Mouse (Mus musculus): Measurements from ENCODE around the gene Mxi1. TPM values are rescaled to one million over a fixed set of nuclear protein-coding genes. Genes with fewer than 3 reads are reported as not detected.

The Mxi1 gene
- total RNA-seq, 4 experiments from 2014 or later, result 81.4 to 89.0 (median 87.7) TPM

- DNase-seq (ENCODE audit: low spot score in 2 of 2), result no peak
Measured at GRCm38 (mm10) chr19:53422358-53423308, 112.3 kb downstream of the Mxi1 start.

- no peak for DNase-seq (ENCODE audit: low spot score in 2 of 2)
Measured at GRCm38 (mm10) chr19:53423341-53423753, 113.0 kb downstream of the Mxi1 start.

GRCm38 (mm10) chr19:53423816-53424465, 113.6 kb downstream of the Mxi1 start:
- no peak for DNase-seq (ENCODE audit: low spot score in 2 of 2)

- no peak for DNase-seq (ENCODE audit: low spot score in 2 of 2)
Measured at GRCm38 (mm10) chr19:53424629-53425028, 114.3 kb downstream of the Mxi1 start.

Other genes starting within 250 kb of the Mxi1 start
- 100 to 1,000 TPM; 101 to 107 (median 105) TPM for gene Add3, start 170.1 kb upstream of the Mxi1 start, total RNA-seq (2022)
- not detected for gene Gm10197, start 61.2 kb downstream of the Mxi1 start, total RNA-seq (2022)
- 10 to 100 TPM; 33.2 to 38.1 (median 36.3) TPM for gene Smndc1, start 80.1 kb downstream of the Mxi1 start, total RNA-seq (2022)
- gene Dusp5, start 218.6 kb downstream of the Mxi1 start, total RNA-seq (2022), result 10 to 100 TPM in 2 of 4 experiments, 1 to 10 TPM in 2; 7.8 to 12.1 (median 10.0) TPM

Data from left cerebral cortex, adult 8-10 months (tissue).